ENCODE assay signal across 17 mouse cellular contexts in genomic region chr5:108042061-108042460, GRCm38 (mm10).
"Had no signal": no experiment of that assay in that cellular context is flagged by ENCODE, and none has a peak within 500 bp of the region (broad histone marks: within the 10 kb centered on the region; RNA-seq: fewer than 3 reads in every experiment).

No protein-coding gene starts in this region.

- H3K4me1 ChIP-seq: liver, embryonic 13.5 days; liver, embryonic 15.5 days; lung, embryonic 15.5 days; midbrain, embryonic 15.5 days; neural tube, embryonic 12.5 days; stomach, embryonic 15.5 days had no signal

- DNase-seq: liver, embryonic 13.5 days; liver, postnatal 0 days; lung, adult 2 months; lung, postnatal 14 days; lung, postnatal 36 days; right cerebral cortex, postnatal 14 days; thymus, adult 2 months; thymus, postnatal 25 days; thymus, postnatal 4 days had no signal

- H3K27me3 ChIP-seq: liver, embryonic 13.5 days; lung, embryonic 15.5 days; midbrain, embryonic 15.5 days; neural tube, embryonic 12.5 days; stomach, embryonic 15.5 days had no signal

- H3K9me3 ChIP-seq: liver, embryonic 13.5 days; liver, embryonic 15.5 days; lung, embryonic 15.5 days; midbrain, embryonic 15.5 days; neural tube, embryonic 12.5 days; stomach, embryonic 15.5 days had no signal

- H3K9ac ChIP-seq: liver, embryonic 13.5 days; liver, embryonic 15.5 days; liver, postnatal 0 days; lung, embryonic 15.5 days; midbrain, embryonic 15.5 days; neural tube, embryonic 12.5 days; stomach, embryonic 15.5 days had no signal

- ATAC-seq: liver, postnatal 0 days; lung, postnatal 0 days; midbrain, embryonic 15.5 days had no signal

- H3K36me3 ChIP-seq: liver, embryonic 13.5 days; liver, embryonic 15.5 days; lung, embryonic 15.5 days; midbrain, embryonic 15.5 days; neural tube, embryonic 12.5 days; stomach, embryonic 15.5 days had no signal

- H3K4me3 ChIP-seq: liver, embryonic 13.5 days; liver, embryonic 15.5 days; lung, embryonic 15.5 days; midbrain, embryonic 15.5 days; neural tube, embryonic 12.5 days; stomach, embryonic 15.5 days had no signal

- H3K4me2 ChIP-seq: liver, embryonic 13.5 days; liver, embryonic 15.5 days; lung, embryonic 15.5 days; midbrain, embryonic 15.5 days; neural tube, embryonic 12.5 days; stomach, embryonic 15.5 days had no signal

- H3K27ac ChIP-seq: liver, embryonic 13.5 days; liver, embryonic 15.5 days; lung, embryonic 15.5 days; macrophage; midbrain, embryonic 15.5 days; neural tube, embryonic 12.5 days; stomach, embryonic 15.5 days; stomach, postnatal 0 days had no signal
